ENCODE assay signal across 25 mouse cellular contexts in genomic region chr6:56692445-56692844, GRCm38 (mm10). TPM values are rescaled to one million over a fixed set of nuclear protein-coding genes. Genes with fewer than 3 reads are reported as not detected.
DNase-seq lines count a peak whose midpoint lies in the region; ATAC-seq and TF ChIP-seq lines count a peak whose summit lies in the region.
"Had no signal": no experiment of that assay in that cellular context is flagged by ENCODE, and none has a peak within 500 bp of the region (broad histone marks: within the 10 kb centered on the region; RNA-seq: fewer than 3 reads in every experiment).

No protein-coding gene starts in this region.

- WGBS in embryonic facial prominence, embryonic 13.5 days = 59% methylated on average over 4 of the region's 4 CpGs
- 82% methylated on average over 4 of the region's 4 CpGs for WGBS in embryonic facial prominence, embryonic 10.5 days
- 68% methylated on average over 4 of the region's 4 CpGs for WGBS in lung, embryonic 16.5 days
- WGBS in stomach, embryonic 16.5 days = 46% methylated on average over 4 of the region's 4 CpGs
- 71% methylated on average over 4 of the region's 4 CpGs for WGBS in forebrain, postnatal 0 days

- no peak for DNase-seq in embryonic facial prominence, embryonic 10.5 days (ENCODE audit: low spot score)
- no peak for DNase-seq in lung, postnatal 4 days
- no peak for DNase-seq in layer of hippocampus, adult 11-12 months (ENCODE audit: low spot score)
- DNase-seq in forebrain, postnatal 0 days = no peak
- DNase-seq: adrenal gland, postnatal 10 days; adrenal gland, postnatal 25 days; B cell, adult 2 months; cerebellum, adult 11 months; cerebellum, adult 18-20 months; cerebellum, adult 8-10 months; cerebellum, adult 9-11 months; cerebellum, postnatal 14 days; cerebellum, postnatal 36 days; embryo, embryonic 11 days had no signal

- 0 out of 2 replicates have a peak, but pooled peaks have one; percentile 26 for ATAC-seq in embryonic facial prominence, embryonic 13.5 days (ENCODE audit: insufficient number of reproducible peaks, insufficient read depth, low FRiP score, low TSS enrichment, low read depth)
- ATAC-seq in lung, embryonic 16.5 days (ENCODE audit: low read depth) = no peak
- no peak for ATAC-seq in stomach, embryonic 16.5 days (ENCODE audit: insufficient read depth, low FRiP score)
- ATAC-seq in forebrain, postnatal 0 days = no peak
- ATAC-seq: activated CD4-positive, CD25-positive, alpha-beta regulatory T cell, adult 4 months; CD4-positive, CD25-positive, alpha-beta regulatory T cell, adult 4 months; forebrain, embryonic 13.5 days; forebrain, embryonic 15.5 days; Patski had no signal

- H3K36me3 ChIP-seq in embryonic facial prominence, embryonic 13.5 days = no peaks in the 10 kb centered on the region
- no peaks in the 10 kb centered on the region for H3K36me3 ChIP-seq in embryonic facial prominence, embryonic 10.5 days (replicated peaks)
- no peaks in the 10 kb centered on the region for H3K36me3 ChIP-seq in lung, embryonic 16.5 days (ENCODE audit: control insufficient read depth, insufficient read depth, low read length)
- no peaks in the 10 kb centered on the region for H3K36me3 ChIP-seq in stomach, embryonic 16.5 days (ENCODE audit: control insufficient read depth, insufficient read depth, low read length)
- H3K36me3 ChIP-seq in forebrain, postnatal 0 days (ENCODE audit: insufficient read depth) = no peaks in the 10 kb centered on the region
- H3K36me3 ChIP-seq: embryonic facial prominence, embryonic 12.5 days; forebrain, embryonic 15.5 days had no signal

- no peak overlapping the region for H3K4me3 ChIP-seq in embryonic facial prominence, embryonic 13.5 days
- no peak overlapping the region for H3K4me3 ChIP-seq in embryonic facial prominence, embryonic 10.5 days
- no peak overlapping the region for H3K4me3 ChIP-seq in lung, embryonic 16.5 days (ENCODE audit: low read length)
- no peak overlapping the region for H3K4me3 ChIP-seq in stomach, embryonic 16.5 days (replicated peaks; ENCODE audit: low read length)
- H3K4me3 ChIP-seq in forebrain, postnatal 0 days (ENCODE audit: low read depth, low read length) = no peak overlapping the region
- H3K4me3 ChIP-seq: embryonic facial prominence, embryonic 12.5 days; forebrain, embryonic 13.5 days; forebrain, embryonic 15.5 days had no signal

- peaks cover 9% of the 10 kb centered on the region; the same call in 1 of the 2 replicates for H3K4me1 ChIP-seq in embryonic facial prominence, embryonic 13.5 days
- peaks cover 6% of the 10 kb centered on the region; the same call in 1 of the 2 replicates for H3K4me1 ChIP-seq in embryonic facial prominence, embryonic 10.5 days
- no peaks in the 10 kb centered on the region for H3K4me1 ChIP-seq in lung, embryonic 16.5 days (replicated peaks; ENCODE audit: control insufficient read depth, insufficient read depth, low read length)
- no peaks in the 10 kb centered on the region; the same call in 1 of the 2 replicates for H3K4me1 ChIP-seq in stomach, embryonic 16.5 days (ENCODE audit: control insufficient read depth, insufficient read depth, low read length)
- H3K4me1 ChIP-seq in forebrain, postnatal 0 days (ENCODE audit: insufficient read depth) = no peaks in the 10 kb centered on the region
- H3K4me1 ChIP-seq: embryonic facial prominence, embryonic 12.5 days; forebrain, embryonic 13.5 days; forebrain, embryonic 15.5 days had no signal

- no peak for TF ChIP-seq CTCF in forebrain, postnatal 0 days (IDR thresholded peaks at IDR 0.05; ENCODE audit: low read depth)

- H3K27ac ChIP-seq in embryonic facial prominence, embryonic 13.5 days = peak overlapping the region; percentile 83
- H3K27ac ChIP-seq in embryonic facial prominence, embryonic 10.5 days (replicated peaks) = no peak overlapping the region
- H3K27ac ChIP-seq in lung, embryonic 16.5 days (ENCODE audit: low read length) = peak overlapping the region; percentile 30; the same call in 1 of the 2 replicates
- peak overlapping the region; percentile 46 for H3K27ac ChIP-seq in stomach, embryonic 16.5 days (ENCODE audit: low read length)
- no peak overlapping the region for H3K27ac ChIP-seq in forebrain, postnatal 0 days (ENCODE audit: low read depth, low read length)
- H3K27ac ChIP-seq: forebrain, embryonic 13.5 days; forebrain, embryonic 15.5 days had no signal

- no peaks in the 10 kb centered on the region for H3K27me3 ChIP-seq in embryonic facial prominence, embryonic 13.5 days
- H3K27me3 ChIP-seq in embryonic facial prominence, embryonic 10.5 days (replicated peaks; ENCODE audit: low read depth, poor library complexity, severe bottlenecking) = no peaks in the 10 kb centered on the region
- H3K27me3 ChIP-seq in lung, embryonic 16.5 days (ENCODE audit: control insufficient read depth, insufficient read depth, low read depth, low read length) = no peaks in the 10 kb centered on the region
- no peaks in the 10 kb centered on the region for H3K27me3 ChIP-seq in stomach, embryonic 16.5 days (ENCODE audit: control insufficient read depth, insufficient read depth, low read length)
- no peaks in the 10 kb centered on the region for H3K27me3 ChIP-seq in forebrain, postnatal 0 days (ENCODE audit: insufficient read depth, low read length)
- H3K27me3 ChIP-seq: CH12.LX; embryonic facial prominence, embryonic 12.5 days; forebrain, embryonic 13.5 days; forebrain, embryonic 15.5 days had no signal

- H3K9me3 ChIP-seq in embryonic facial prominence, embryonic 13.5 days = no peaks in the 10 kb centered on the region
- H3K9me3 ChIP-seq in embryonic facial prominence, embryonic 10.5 days = no peaks in the 10 kb centered on the region
- no peaks in the 10 kb centered on the region for H3K9me3 ChIP-seq in lung, embryonic 16.5 days (ENCODE audit: control insufficient read depth, low read length)
- no peaks in the 10 kb centered on the region for H3K9me3 ChIP-seq in stomach, embryonic 16.5 days (replicated peaks; ENCODE audit: control insufficient read depth, low read length)
- no peaks in the 10 kb centered on the region for H3K9me3 ChIP-seq in forebrain, postnatal 0 days (ENCODE audit: low read length)
- H3K9me3 ChIP-seq: embryonic facial prominence, embryonic 12.5 days; forebrain, embryonic 13.5 days; forebrain, embryonic 15.5 days; G1E had no signal

- no peak overlapping the region for H3K9ac ChIP-seq in embryonic facial prominence, embryonic 13.5 days
- no peak overlapping the region for H3K9ac ChIP-seq in lung, embryonic 16.5 days (ENCODE audit: low read length)
- H3K9ac ChIP-seq in stomach, embryonic 16.5 days (ENCODE audit: low read length) = no peak overlapping the region
- H3K9ac ChIP-seq in forebrain, postnatal 0 days = no peak overlapping the region
- H3K9ac ChIP-seq: embryonic facial prominence, embryonic 12.5 days; forebrain, embryonic 13.5 days; forebrain, embryonic 15.5 days had no signal

- H3K4me2 ChIP-seq in embryonic facial prominence, embryonic 13.5 days = no peak overlapping the region
- no peak overlapping the region for H3K4me2 ChIP-seq in lung, embryonic 16.5 days (ENCODE audit: low read depth, low read length)
- H3K4me2 ChIP-seq in stomach, embryonic 16.5 days (ENCODE audit: low read depth, low read length) = no peak overlapping the region
- H3K4me2 ChIP-seq in forebrain, postnatal 0 days (ENCODE audit: low read depth) = no peak overlapping the region
- H3K4me2 ChIP-seq: embryonic facial prominence, embryonic 12.5 days; forebrain, embryonic 13.5 days; forebrain, embryonic 15.5 days had no signal

RNA-seq across cellular contexts. Expression of gene Lsm5, which starts 12.1 kb away (rescaled TPM):
- 137 and 163 TPM in 2 replicates for polyA plus RNA-seq in embryonic facial prominence, embryonic 13.5 days (2015; fragmentation: Nextera tagmentation; extraction: Ambion mirVana)
- polyA plus RNA-seq in embryonic facial prominence, embryonic 10.5 days (2016; fragmentation: Nextera tagmentation; extraction: Ambion mirVana) = 199 and 209 TPM in 2 replicates
- polyA plus RNA-seq in lung, embryonic 16.5 days (2015; fragmentation: Nextera tagmentation; extraction: Ambion mirVana) = 114 and 133 TPM in 2 replicates
- polyA plus RNA-seq in stomach, embryonic 16.5 days (2015; fragmentation: Nextera tagmentation; extraction: Ambion mirVana) = 88.4 and 119 TPM in 2 replicates
- total RNA-seq in forebrain, postnatal 0 days (2014; rRNA removed) = 67.2 and 68.4 TPM in 2 replicates
- 91.7 and 129 TPM in 2 replicates for polyA plus RNA-seq in forebrain, postnatal 0 days (2015; fragmentation: Nextera tagmentation; extraction: Ambion mirVana)

RNA-seq across cellular contexts. Expression of gene Avl9, which starts 22.3 kb away (rescaled TPM):
- polyA plus RNA-seq in embryonic facial prominence, embryonic 13.5 days (2015; fragmentation: Nextera tagmentation; extraction: Ambion mirVana) = 11.4 and 13.2 TPM in 2 replicates
- polyA plus RNA-seq in embryonic facial prominence, embryonic 10.5 days (2016; fragmentation: Nextera tagmentation; extraction: Ambion mirVana) = 16.1 and 17.0 TPM in 2 replicates
- polyA plus RNA-seq in lung, embryonic 16.5 days (2015; fragmentation: Nextera tagmentation; extraction: Ambion mirVana) = 10.9 and 11.2 TPM in 2 replicates
- polyA plus RNA-seq in stomach, embryonic 16.5 days (2015; fragmentation: Nextera tagmentation; extraction: Ambion mirVana) = 12.6 and 13.5 TPM in 2 replicates
- total RNA-seq in forebrain, postnatal 0 days (2014; rRNA removed) = 59.7 and 66.1 TPM in 2 replicates
- 12.3 and 19.9 TPM in 2 replicates for polyA plus RNA-seq in forebrain, postnatal 0 days (2015; fragmentation: Nextera tagmentation; extraction: Ambion mirVana)

Comparison
In these comparisons a context has a peak if more than half of its experiments do, and no peak if none do; other contexts are left out.
1. H3K27ac ChIP-seq: peak in embryonic facial prominence, embryonic 13.5 days (single experiment), lung, embryonic 16.5 days (single experiment) and stomach, embryonic 16.5 days (single experiment); none in embryonic facial prominence, embryonic 10.5 days (single experiment) and forebrain, postnatal 0 days (single experiment).